ENCODE assay signal across 25 mouse cellular contexts in the genomic region with DNA sequence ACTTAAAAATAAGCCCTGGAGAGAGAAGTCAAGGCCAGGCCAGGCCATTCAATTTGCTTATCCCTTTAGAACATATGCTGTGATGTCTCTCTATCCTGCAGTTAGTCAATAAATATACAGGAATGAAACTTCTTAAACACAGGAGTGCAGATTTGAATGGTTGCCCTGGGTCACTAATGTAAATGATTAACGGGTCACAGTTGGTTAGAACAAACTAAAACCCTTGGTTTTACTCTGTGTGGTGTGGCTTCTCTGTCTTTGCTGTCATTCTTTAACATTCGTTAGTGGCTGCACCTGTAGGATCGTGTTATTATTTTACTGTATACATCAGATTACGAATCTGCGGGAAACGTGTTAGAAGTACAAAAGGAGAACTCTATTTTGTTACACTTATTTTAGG. TPM values are rescaled to one million over a fixed set of nuclear protein-coding genes. Genes with fewer than 3 reads are reported as not detected.
DNase-seq lines count a peak whose midpoint lies in the region; ATAC-seq and TF ChIP-seq lines count a peak whose summit lies in the region.
"Had no signal": no experiment of that assay in that cellular context is flagged by ENCODE, and none has a peak within 500 bp of the region (broad histone marks: within the 10 kb centered on the region; RNA-seq: fewer than 3 reads in every experiment).

No protein-coding gene starts in this region.

- ATAC-seq in intestine, embryonic 15.5 days, result peak; percentile 60; the same call in 1 of the 2 replicates
- no peak for ATAC-seq in intestine, postnatal 0 days
- 0 out of 2 replicates have a peak, but pooled peaks have one; percentile 48 for ATAC-seq in kidney, postnatal 0 days (replicated peaks; ENCODE audit: low FRiP score, low read depth)
- ATAC-seq in liver, embryonic 15.5 days (ENCODE audit: insufficient read depth), result peak; percentile 56
- no peak for ATAC-seq in hindbrain, embryonic 14.5 days (ENCODE audit: low FRiP score)
- ATAC-seq: forebrain, postnatal 0 days; inflammation-experienced regulatory T-cells, adult 6 months; midbrain, embryonic 15.5 days had no signal

- TF ChIP-seq CTCF in intestine, postnatal 0 days (IDR thresholded peaks at IDR 0.05; ENCODE audit: low read depth), result no peak
- no peak for TF ChIP-seq CTCF in kidney, adult 2 months (conservative IDR thresholded peaks at IDR 0.05; ENCODE audit: insufficient read depth, insufficient read length, low read depth, low read length)
- TF ChIP-seq CTCF in kidney, postnatal 0 days (IDR thresholded peaks at IDR 0.05; ENCODE audit: low read depth), result no peak

- H3K9ac ChIP-seq in intestine, embryonic 15.5 days, result no peak overlapping the region
- no peak overlapping the region for H3K9ac ChIP-seq in intestine, postnatal 0 days (ENCODE audit: low read depth, low read length)
- no peak overlapping the region for H3K9ac ChIP-seq in kidney, postnatal 0 days (ENCODE audit: low read depth, low read length)
- H3K9ac ChIP-seq in liver, embryonic 15.5 days, result no peak overlapping the region
- H3K9ac ChIP-seq in hindbrain, embryonic 14.5 days, result no peak overlapping the region
- H3K9ac ChIP-seq: forebrain, postnatal 0 days; heart, embryonic 13.5 days; hindbrain, embryonic 13.5 days; limb, embryonic 13.5 days; lung, embryonic 15.5 days; midbrain, embryonic 15.5 days; neural tube, embryonic 12.5 days had no signal

- 59% methylated on average over 6 of the region's 6 CpGs for WGBS in intestine, embryonic 15.5 days
- 39% methylated on average over 6 of the region's 6 CpGs for WGBS in intestine, postnatal 0 days
- WGBS in kidney, adult 2 months, result 26% methylated on average over 6 of the region's 6 CpGs
- WGBS in kidney, postnatal 0 days, result 62% methylated on average over 6 of the region's 6 CpGs
- WGBS in liver, embryonic 15.5 days (ENCODE audit: insufficient replicate concordance), result 67% methylated on average over 6 of the region's 6 CpGs
- WGBS in hindbrain, embryonic 14.5 days, result 78% methylated on average over 6 of the region's 6 CpGs

- no peaks in the 10 kb centered on the region for H3K4me1 ChIP-seq in intestine, embryonic 15.5 days (replicated peaks)
- 0 out of 2 replicates have a peak, but pooled peaks cover 4% of the 10 kb centered on the region for H3K4me1 ChIP-seq in intestine, postnatal 0 days (replicated peaks; ENCODE audit: control insufficient read depth, insufficient read depth, low read length)
- peaks cover 9% of the 10 kb centered on the region for H3K4me1 ChIP-seq in kidney, adult 2 months (ENCODE audit: control insufficient read depth, insufficient read depth, low read length)
- H3K4me1 ChIP-seq in kidney, postnatal 0 days (replicated peaks; ENCODE audit: insufficient read depth, low read length), result 0 out of 2 replicates have a peak, but pooled peaks cover 4% of the 10 kb centered on the region
- H3K4me1 ChIP-seq in liver, embryonic 15.5 days (replicated peaks), result peaks cover 15% of the 10 kb centered on the region
- H3K4me1 ChIP-seq in hindbrain, embryonic 14.5 days (replicated peaks; ENCODE audit: control insufficient read depth, insufficient read depth, low read length), result no peaks in the 10 kb centered on the region
- H3K4me1 ChIP-seq: embryonic facial prominence, embryonic 10.5 days; hindbrain, embryonic 13.5 days; lung, embryonic 15.5 days; midbrain, embryonic 15.5 days; neural tube, embryonic 12.5 days had no signal

- H3K27ac ChIP-seq in intestine, embryonic 15.5 days, result no peak overlapping the region
- H3K27ac ChIP-seq in intestine, postnatal 0 days (ENCODE audit: low read depth, low read length), result no peak overlapping the region
- H3K27ac ChIP-seq in kidney, adult 2 months (ENCODE audit: insufficient read depth, low read depth, low read length), result no peak overlapping the region
- H3K27ac ChIP-seq in kidney, postnatal 0 days, result peak overlapping the region; percentile 60
- H3K27ac ChIP-seq in liver, embryonic 15.5 days (replicated peaks), result 0 out of 2 replicates have a peak overlapping the region, but pooled peaks have one; percentile 38
- H3K27ac ChIP-seq in hindbrain, embryonic 14.5 days, result no peak overlapping the region
- H3K27ac ChIP-seq: embryonic facial prominence, embryonic 10.5 days; heart, adult 2 months; heart, embryonic 13.5 days; hindbrain, embryonic 13.5 days; limb, embryonic 13.5 days; lung, embryonic 15.5 days; midbrain, embryonic 15.5 days; neural tube, embryonic 12.5 days had no signal

- no peaks in the 10 kb centered on the region for H3K36me3 ChIP-seq in intestine, embryonic 15.5 days
- no peaks in the 10 kb centered on the region for H3K36me3 ChIP-seq in intestine, postnatal 0 days (ENCODE audit: control insufficient read depth, insufficient read depth)
- no peaks in the 10 kb centered on the region for H3K36me3 ChIP-seq in kidney, adult 2 months (ENCODE audit: control insufficient read depth, insufficient read depth, low read length)
- no peaks in the 10 kb centered on the region for H3K36me3 ChIP-seq in kidney, postnatal 0 days (ENCODE audit: insufficient read depth, low read length)
- no peaks in the 10 kb centered on the region for H3K36me3 ChIP-seq in liver, embryonic 15.5 days (replicated peaks)
- H3K36me3 ChIP-seq in hindbrain, embryonic 14.5 days (replicated peaks; ENCODE audit: control insufficient read depth, insufficient read depth), result no peaks in the 10 kb centered on the region
- H3K36me3 ChIP-seq: embryonic facial prominence, embryonic 10.5 days; heart, embryonic 13.5 days; hindbrain, embryonic 13.5 days; limb, embryonic 13.5 days; lung, embryonic 15.5 days; midbrain, embryonic 15.5 days; neural tube, embryonic 12.5 days had no signal

- H3K9me3 ChIP-seq in intestine, embryonic 15.5 days, result no peaks in the 10 kb centered on the region
- H3K9me3 ChIP-seq in intestine, postnatal 0 days (ENCODE audit: control insufficient read depth), result no peaks in the 10 kb centered on the region
- no peaks in the 10 kb centered on the region for H3K9me3 ChIP-seq in kidney, postnatal 0 days (replicated peaks; ENCODE audit: low read length)
- no peaks in the 10 kb centered on the region for H3K9me3 ChIP-seq in liver, embryonic 15.5 days (replicated peaks)
- H3K9me3 ChIP-seq in hindbrain, embryonic 14.5 days (ENCODE audit: control insufficient read depth, low read length), result no peaks in the 10 kb centered on the region
- H3K9me3 ChIP-seq: embryonic facial prominence, embryonic 10.5 days; heart, embryonic 13.5 days; hindbrain, embryonic 13.5 days; limb, embryonic 13.5 days; lung, embryonic 15.5 days; midbrain, embryonic 15.5 days; neural tube, embryonic 12.5 days had no signal

- DNase-seq in kidney, adult 2 months, result peak; percentile 78
- DNase-seq in kidney, postnatal 0 days (ENCODE audit: low spot score), result peak; percentile 17
- DNase-seq in right cerebral cortex, postnatal 4 days, result no peak
- no peak for DNase-seq in layer of hippocampus, adult 8-10 months (ENCODE audit: low spot score in 2 of 2)
- no peak for DNase-seq in hindbrain, embryonic 14.5 days (ENCODE audit: low spot score)
- DNase-seq: adrenal gland, postnatal 25 days; cerebellum, adult 9-10 months; forebrain, postnatal 0 days; gastrocnemius, postnatal 36 days; heart, adult 2 months; heart, postnatal 14 days; lung, postnatal 4 days; right cerebral cortex, postnatal 14 days; thymus, postnatal 14 days had no signal

- TF ChIP-seq POLR2A in kidney, adult 2 months (IDR thresholded peaks at IDR 0.05; ENCODE audit: low read depth, low read length), result no peak

- H3K27me3 ChIP-seq in intestine, embryonic 15.5 days (replicated peaks), result no peaks in the 10 kb centered on the region
- no peaks in the 10 kb centered on the region for H3K27me3 ChIP-seq in intestine, postnatal 0 days (replicated peaks; ENCODE audit: control insufficient read depth, insufficient read depth, low read length)
- H3K27me3 ChIP-seq in kidney, adult 2 months (replicated peaks; ENCODE audit: control insufficient read depth, insufficient read depth, low read length), result no peaks in the 10 kb centered on the region
- no peaks in the 10 kb centered on the region for H3K27me3 ChIP-seq in kidney, postnatal 0 days (ENCODE audit: insufficient read depth, low read length)
- no peaks in the 10 kb centered on the region for H3K27me3 ChIP-seq in liver, embryonic 15.5 days
- H3K27me3 ChIP-seq in hindbrain, embryonic 14.5 days (ENCODE audit: control insufficient read depth, insufficient read depth, low read length), result no peaks in the 10 kb centered on the region
- H3K27me3 ChIP-seq: heart, embryonic 13.5 days; hindbrain, embryonic 13.5 days; limb, embryonic 13.5 days; lung, embryonic 15.5 days; midbrain, embryonic 15.5 days; neural tube, embryonic 12.5 days had no signal

- H3K4me3 ChIP-seq in intestine, embryonic 15.5 days (replicated peaks), result no peak overlapping the region
- H3K4me3 ChIP-seq in intestine, postnatal 0 days (ENCODE audit: low read depth, low read length), result no peak overlapping the region
- H3K4me3 ChIP-seq in kidney, adult 2 months (ENCODE audit: insufficient read depth, low read depth, low read length), result no peak overlapping the region
- H3K4me3 ChIP-seq in kidney, postnatal 0 days (replicated peaks; ENCODE audit: low read depth, low read length), result no peak overlapping the region
- no peak overlapping the region for H3K4me3 ChIP-seq in liver, embryonic 15.5 days (replicated peaks)
- no peak overlapping the region for H3K4me3 ChIP-seq in hindbrain, embryonic 14.5 days (replicated peaks; ENCODE audit: low read length)
- H3K4me3 ChIP-seq: embryonic facial prominence, embryonic 10.5 days; heart, adult 2 months; heart, embryonic 13.5 days; hindbrain, embryonic 13.5 days; limb, embryonic 13.5 days; lung, embryonic 15.5 days; midbrain, embryonic 15.5 days; neural tube, embryonic 12.5 days had no signal

- no peak overlapping the region for H3K4me2 ChIP-seq in intestine, embryonic 15.5 days (replicated peaks)
- H3K4me2 ChIP-seq in intestine, postnatal 0 days (replicated peaks; ENCODE audit: low read depth), result no peak overlapping the region
- H3K4me2 ChIP-seq in kidney, postnatal 0 days (ENCODE audit: low read length), result no peak overlapping the region
- no peak overlapping the region for H3K4me2 ChIP-seq in liver, embryonic 15.5 days
- H3K4me2 ChIP-seq in hindbrain, embryonic 14.5 days (replicated peaks), result no peak overlapping the region
- H3K4me2 ChIP-seq: heart, embryonic 13.5 days; hindbrain, embryonic 13.5 days; limb, embryonic 13.5 days; lung, embryonic 15.5 days; midbrain, embryonic 15.5 days; neural tube, embryonic 12.5 days had no signal

RNA-seq across cellular contexts. Expression of a gene that starts 23.6 kb away (rescaled TPM):
- polyA plus RNA-seq in intestine, embryonic 15.5 days (2015; fragmentation: Nextera tagmentation; extraction: Ambion mirVana), result 114 and 135 TPM in 2 replicates
- polyA plus RNA-seq in intestine, postnatal 0 days (2015; fragmentation: Nextera tagmentation; extraction: Ambion mirVana), result 109 and 111 TPM in 2 replicates
- 25.3 and 38.8 TPM in 2 replicates for polyA plus RNA-seq in kidney, adult 2 months (2012; rRNA removed)
- 103 and 111 TPM in 2 replicates for polyA plus RNA-seq in kidney, postnatal 0 days (2015; fragmentation: Nextera tagmentation; extraction: Ambion mirVana)
- polyA plus RNA-seq in liver, embryonic 15.5 days (2015; fragmentation: Nextera tagmentation; extraction: Ambion mirVana), result 47.5 and 54.7 TPM in 2 replicates
- total RNA-seq in layer of hippocampus, adult 8-10 months (2022), result 100 to 1,000 TPM; 314 to 356 (median 343) TPM
- polyA plus RNA-seq in hindbrain, embryonic 14.5 days (2014; fragmentation: Nextera tagmentation; extraction: Ambion mirVana), result 96.8 and 99.6 TPM in 2 replicates

Comparison
In these comparisons a context has a peak if more than half of its experiments do, and no peak if none do; other contexts are left out.
1. ATAC-seq: peak in intestine, embryonic 15.5 days (single experiment), kidney, postnatal 0 days (single experiment) and liver, embryonic 15.5 days (single experiment); none in intestine, postnatal 0 days (single experiment) and hindbrain, embryonic 14.5 days (single experiment).
2. H3K27ac ChIP-seq: peak in kidney, postnatal 0 days (single experiment) and liver, embryonic 15.5 days (single experiment); none in intestine, embryonic 15.5 days (single experiment), intestine, postnatal 0 days (single experiment), kidney, adult 2 months (single experiment) and hindbrain, embryonic 14.5 days (single experiment).
3. DNase-seq: peak in kidney, adult 2 months (single experiment) and kidney, postnatal 0 days (single experiment); none in right cerebral cortex, postnatal 4 days (single experiment), layer of hippocampus, adult 8-10 months (0 of 2) and hindbrain, embryonic 14.5 days (single experiment).